Mouse (Mus musculus) right cerebral cortex, postnatal 14 days (tissue): ENCODE data around the gene Pabpc5.

Experiments
- DNase-seq: peaks from one replicate; pipeline ENCODE4 v3.0.0; 2022

Gene Pabpc5

DNA sequence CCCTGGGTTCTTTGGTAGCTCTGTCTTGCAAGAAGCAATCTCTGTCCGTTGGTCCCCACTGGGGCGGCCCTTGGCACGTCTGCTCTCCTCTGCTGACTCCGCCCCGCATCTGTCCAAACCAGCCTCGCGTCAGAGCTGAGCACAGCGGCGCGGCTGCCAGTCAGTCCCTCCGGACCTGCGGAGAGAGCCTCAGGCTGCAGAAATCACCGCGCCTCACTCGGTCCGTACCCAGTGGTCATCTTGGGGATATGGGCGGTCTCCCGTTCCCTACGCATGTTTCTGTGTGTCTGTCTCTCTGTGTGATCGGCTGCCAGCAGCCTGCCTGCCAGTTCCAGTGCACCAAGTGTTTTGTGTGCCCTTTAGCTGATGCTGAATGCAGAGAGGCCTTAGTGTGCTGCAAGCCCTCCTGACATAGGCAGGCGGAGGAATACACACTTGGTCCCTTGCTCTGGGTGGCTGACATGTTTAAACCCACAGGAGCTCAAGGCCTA, at the start of gene Pabpc5:
TSS of gene Pabpc5 (plus strand) at position 116 of the 491 bp plus-strand sequence.
- peak; percentile 49 for DNase-seq

- no peak for DNase-seq
Measured at GRCm38 (mm10) chrX:119886957-119887593, 39.9 kb upstream of the Pabpc5 start.

DNA sequence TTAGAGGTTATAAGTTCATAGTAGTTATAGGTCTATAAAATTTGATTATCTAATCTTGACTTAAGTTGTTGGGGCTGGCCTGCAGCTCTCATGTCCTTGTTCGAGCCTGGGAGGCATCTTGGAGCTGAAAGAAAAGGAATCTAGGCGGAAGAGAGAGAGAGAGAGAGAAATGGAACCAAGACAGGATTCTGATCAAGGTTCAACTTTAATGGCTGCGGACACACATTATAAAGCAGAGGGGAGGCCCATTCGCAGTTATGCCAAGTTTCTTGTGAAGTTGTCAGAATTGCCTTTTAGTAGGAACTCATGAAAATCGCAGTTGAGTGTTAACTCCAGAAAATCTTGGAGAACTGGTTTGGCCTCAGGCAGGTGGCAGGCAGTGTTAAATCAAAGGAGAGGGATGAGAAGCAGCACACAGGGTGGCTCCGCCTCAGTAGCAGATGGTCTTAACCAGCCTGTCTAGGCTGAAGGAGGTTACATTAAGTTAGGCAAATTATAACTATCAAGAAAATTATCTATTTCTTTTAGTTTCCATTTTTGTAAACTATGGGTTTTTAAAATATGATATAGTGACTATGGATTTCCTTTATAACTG, 38.6 kb upstream of the Pabpc5 start:
- no peak for DNase-seq

DNA sequence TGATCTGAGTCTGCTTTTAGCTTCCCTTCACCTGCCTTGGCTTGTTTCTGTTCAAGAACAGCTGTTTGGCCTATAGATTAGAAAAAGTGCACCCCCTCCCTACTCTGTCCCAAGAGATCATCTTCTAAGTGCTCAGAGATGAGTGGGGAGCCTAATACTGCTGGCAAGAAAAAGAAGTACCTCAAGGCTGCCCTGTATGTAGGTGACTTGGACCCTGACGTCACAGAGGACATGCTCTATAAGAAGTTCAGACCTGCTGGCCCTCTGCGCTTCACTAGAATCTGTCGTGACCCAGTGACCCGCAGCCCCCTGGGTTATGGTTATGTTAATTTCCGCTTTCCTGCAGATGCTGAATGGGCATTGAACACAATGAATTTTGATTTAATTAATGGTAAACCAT, 856 bp downstream of the Pabpc5 start:
- no peak for DNase-seq
